Mouse (Mus musculus) neutrophil, adult 59 days (primary cell): ENCODE measurements around the gene Spata31d1a. TPM values are rescaled to one million over a fixed set of nuclear protein-coding genes. Genes with fewer than 3 reads are reported as not detected.

Experiments
- total RNA-seq, 2 experiments: library from RNA; stranded (reverse); gene quantifications; 1 replicate in 1 of 2; 2 replicates in 1 of 2; pipeline ENCODE4 v1.2.4; 2023

Spata31d1a gene
- under 1 TPM; 0.37 to 0.47 TPM for total RNA-seq

GRCm38 (mm10) chr13:59710230-59710629, at the start of gene Spata31d1a:
Spata31d1a (minus strand) TSS chr13:59710330.

DNA sequence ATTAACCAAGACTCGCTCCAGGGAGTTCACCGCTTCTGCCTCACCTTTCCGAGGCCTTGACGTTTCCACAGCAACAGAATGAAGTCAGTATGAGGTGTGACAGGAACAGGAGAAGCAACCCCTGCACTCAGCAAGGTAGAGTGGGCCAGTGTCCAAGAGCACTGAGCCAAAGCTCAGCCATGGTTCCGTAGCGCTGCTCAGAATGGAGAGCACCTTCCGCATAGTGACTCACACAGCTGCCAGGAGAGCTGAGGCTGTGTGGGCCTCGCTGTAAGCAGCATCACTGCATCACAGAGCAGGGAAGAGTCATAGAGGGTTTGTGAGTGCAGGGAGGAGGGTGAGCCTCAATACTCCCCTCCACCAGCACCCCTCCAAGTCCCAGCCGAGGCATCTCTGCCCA, 36.6 kb upstream of the Spata31d1a start, which contains the start of gene 1700014D04Rik:
1700014D04Rik (minus strand) TSS at position 42 of the 400 bp plus-strand sequence.

DNA sequence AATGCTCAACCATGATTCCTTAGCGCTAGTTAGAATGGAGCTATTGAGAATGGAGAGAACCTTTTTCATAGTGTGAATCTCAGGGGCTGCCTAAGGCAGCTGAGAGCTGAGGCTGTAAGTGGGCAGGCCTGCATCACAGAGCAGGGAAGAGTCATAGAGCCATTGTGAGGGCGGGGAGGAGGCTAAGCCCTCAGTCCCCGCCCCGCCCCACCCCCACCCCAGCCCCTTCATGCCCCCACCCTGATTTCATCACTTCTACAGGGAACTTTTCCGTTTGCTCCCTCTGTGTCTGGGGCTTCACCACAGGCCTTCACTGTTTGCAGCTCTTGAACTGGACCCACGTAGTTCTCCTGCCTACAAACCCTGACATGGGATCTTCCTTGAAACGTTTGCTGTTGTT, 21.5 kb upstream of the Spata31d1a start, which contains the start of gene Spata31d1d:
Spata31d1d (minus strand) TSS at position 101 of the 400 bp plus-strand sequence.

GRCm38 (mm10) chr13:59711984-59712383, 1.9 kb upstream of the Spata31d1a start, which contains the start of gene Spata31d1b:
Spata31d1b (plus strand) TSS chr13:59712284.

GRCm38 (mm10) chr13:59694008-59694407, 16.1 kb downstream of the Spata31d1a start, which contains the start of gene 4921517D22Rik:
4921517D22Rik (minus strand) TSS chr13:59694108.

GRCm38 (mm10) chr13:59675151-59676011, 34.7 kb downstream of the Spata31d1a start, which contains the start of gene Golm1:
Golm1 (minus strand) TSS chr13:59675811.

Other genes starting within 250 kb of the Spata31d1a start
- gene Agtpbp1, start 125.1 kb downstream of the Spata31d1a start, total RNA-seq = 10 to 100 TPM; 48.1 to 62.3 TPM
- gene Naa35, start 125.1 kb downstream of the Spata31d1a start, total RNA-seq = 10 to 100 TPM; 63.5 to 69.1 TPM
- gene Golm1, start 34.5 kb downstream of the Spata31d1a start, total RNA-seq = 10 to 100 TPM; 24.0 to 28.6 TPM
- not detected for gene 4921517D22Rik, start 16.2 kb downstream of the Spata31d1a start, total RNA-seq
- gene Spata31d1b, start 2.0 kb upstream of the Spata31d1a start, total RNA-seq = not detected
- not detected for gene Spata31d1d, start 21.4 kb upstream of the Spata31d1a start, total RNA-seq
- not detected for gene 1700014D04Rik, start 36.4 kb upstream of the Spata31d1a start, total RNA-seq
- 10 to 100 TPM; 52.4 to 60.2 TPM for gene Isca1, start 59.5 kb upstream of the Spata31d1a start, total RNA-seq
- not detected for gene Gm49354, start 71.9 kb upstream of the Spata31d1a start, total RNA-seq
- 100 to 1,000 TPM; 408 to 422 TPM for gene Tut7, start 112.8 kb upstream of the Spata31d1a start, total RNA-seq